Mouse (Mus musculus): ENCODE measurements around the gene Scfd2. TPM values are rescaled to one million over a fixed set of nuclear protein-coding genes. Genes with fewer than 3 reads are reported as not detected.

Scfd2 gene
- total RNA-seq, 2 experiments from 2014 or later = 22.6 to 30.1 TPM

- no peak for ATAC-seq (replicated peaks; ENCODE audit: low FRiP score, low TSS enrichment, poor library complexity, severe bottlenecking)
Measured at GRCm38 (mm10) chr5:74387143-74387886, 144.2 kb downstream of the Scfd2 start.

- no peak for ATAC-seq (replicated peaks; ENCODE audit: low FRiP score, low TSS enrichment, poor library complexity, severe bottlenecking)
Measured at GRCm38 (mm10) chr5:74380045-74380444, 151.5 kb downstream of the Scfd2 start.

- ATAC-seq (replicated peaks; ENCODE audit: low FRiP score, low TSS enrichment, poor library complexity, severe bottlenecking) = no peak
Measured at GRCm38 (mm10) chr5:74366710-74367101, 164.9 kb downstream of the Scfd2 start.

- ATAC-seq (replicated peaks; ENCODE audit: low FRiP score, low TSS enrichment, poor library complexity, severe bottlenecking) = no peak
Measured at GRCm38 (mm10) chr5:74365984-74366709, 165.4 kb downstream of the Scfd2 start.

GRCm38 (mm10) chr5:74365408-74365807 is 166.2 kb downstream of the Scfd2 start:
- ATAC-seq (replicated peaks; ENCODE audit: low FRiP score, low TSS enrichment, poor library complexity, severe bottlenecking) = no peak

GRCm38 (mm10) chr5:74363296-74363695 is 168.3 kb downstream of the Scfd2 start:
- ATAC-seq (replicated peaks; ENCODE audit: low FRiP score, low TSS enrichment, poor library complexity, severe bottlenecking) = no peak

- ATAC-seq (replicated peaks; ENCODE audit: low FRiP score, low TSS enrichment, poor library complexity, severe bottlenecking) = no peak
Measured at GRCm38 (mm10) chr5:74361531-74361930, 170.0 kb downstream of the Scfd2 start.

GRCm38 (mm10) chr5:74358033-74358432 is 173.5 kb downstream of the Scfd2 start:
- no peak for ATAC-seq (replicated peaks; ENCODE audit: low FRiP score, low TSS enrichment, poor library complexity, severe bottlenecking)

GRCm38 (mm10) chr5:74355416-74356177 is 176.0 kb downstream of the Scfd2 start:
- ATAC-seq (replicated peaks; ENCODE audit: low FRiP score, low TSS enrichment, poor library complexity, severe bottlenecking) = no peak

- no peak for ATAC-seq (replicated peaks; ENCODE audit: low FRiP score, low TSS enrichment, poor library complexity, severe bottlenecking)
Measured at GRCm38 (mm10) chr5:74350909-74351308, 180.7 kb downstream of the Scfd2 start.

GRCm38 (mm10) chr5:74348079-74348870 is 183.3 kb downstream of the Scfd2 start:
- no peak for ATAC-seq (replicated peaks; ENCODE audit: low FRiP score, low TSS enrichment, poor library complexity, severe bottlenecking)

GRCm38 (mm10) chr5:74343045-74343444 is 188.5 kb downstream of the Scfd2 start:
- ATAC-seq (replicated peaks; ENCODE audit: low FRiP score, low TSS enrichment, poor library complexity, severe bottlenecking) = no peak

- ATAC-seq (replicated peaks; ENCODE audit: low FRiP score, low TSS enrichment, poor library complexity, severe bottlenecking) = no peak
Measured at GRCm38 (mm10) chr5:74342557-74342956, 189.0 kb downstream of the Scfd2 start.

- ATAC-seq (replicated peaks; ENCODE audit: low FRiP score, low TSS enrichment, poor library complexity, severe bottlenecking) = no peak
Measured at GRCm38 (mm10) chr5:74337491-74337890, 194.1 kb downstream of the Scfd2 start.

GRCm38 (mm10) chr5:74336780-74337179 is 194.8 kb downstream of the Scfd2 start:
- ATAC-seq (replicated peaks; ENCODE audit: low FRiP score, low TSS enrichment, poor library complexity, severe bottlenecking) = no peak

- no peak for ATAC-seq (replicated peaks; ENCODE audit: low FRiP score, low TSS enrichment, poor library complexity, severe bottlenecking)
Measured at GRCm38 (mm10) chr5:74333258-74333657, 198.3 kb downstream of the Scfd2 start.

GRCm38 (mm10) chr5:74326228-74326627 is 205.3 kb downstream of the Scfd2 start:
- ATAC-seq (replicated peaks; ENCODE audit: low FRiP score, low TSS enrichment, poor library complexity, severe bottlenecking) = no peak

- no peak for ATAC-seq (replicated peaks; ENCODE audit: low FRiP score, low TSS enrichment, poor library complexity, severe bottlenecking)
Measured at GRCm38 (mm10) chr5:74321010-74321746, 210.4 kb downstream of the Scfd2 start.

GRCm38 (mm10) chr5:74319551-74319950 is 212.0 kb downstream of the Scfd2 start:
- no peak for ATAC-seq (replicated peaks; ENCODE audit: low FRiP score, low TSS enrichment, poor library complexity, severe bottlenecking)

Measured in megakaryocyte-erythroid progenitor cell, adult 5-6 weeks (primary cell).